Mouse (Mus musculus): ENCODE results near the gene Flnb.

GRCm38 (mm10) chr14:7839950-7840514 is 22.3 kb downstream of the Flnb start:
- TF ChIP-seq CTCF (IDR thresholded peaks at IDR 0.05; ENCODE audit: control insufficient read depth, insufficient read depth, insufficient replicate concordance, low read depth, low read length) (no peak), POLR2A (IDR thresholded peaks at IDR 0.05; ENCODE audit: control insufficient read depth, low read depth, low read length) (no peak)
